Mouse (Mus musculus): Measurements from ENCODE around the gene Caskin2.

Gene Caskin2

DNA sequence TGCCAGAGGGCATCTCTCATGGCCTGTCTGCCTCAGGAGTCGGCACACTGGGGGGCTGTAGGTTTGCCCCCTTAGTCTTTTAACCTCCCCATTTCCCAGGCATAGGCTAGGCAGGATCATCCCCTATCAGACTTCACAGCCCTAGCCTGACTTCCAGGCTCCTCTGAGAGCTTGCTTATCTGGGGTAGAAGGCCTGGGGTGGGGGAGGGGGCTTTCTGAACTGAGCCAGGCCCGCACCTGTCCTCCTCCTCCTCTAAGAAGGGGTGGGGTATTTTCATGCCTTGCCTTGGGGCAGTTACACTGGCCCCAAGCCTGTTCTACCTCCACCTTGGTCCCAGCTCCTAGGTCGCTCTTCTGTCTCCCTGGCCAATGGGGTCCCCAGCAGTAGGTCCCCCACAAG is 18.1 kb upstream of the Caskin2 start:
- ATAC-seq (ENCODE audit: low TSS enrichment): no peak

DNA sequence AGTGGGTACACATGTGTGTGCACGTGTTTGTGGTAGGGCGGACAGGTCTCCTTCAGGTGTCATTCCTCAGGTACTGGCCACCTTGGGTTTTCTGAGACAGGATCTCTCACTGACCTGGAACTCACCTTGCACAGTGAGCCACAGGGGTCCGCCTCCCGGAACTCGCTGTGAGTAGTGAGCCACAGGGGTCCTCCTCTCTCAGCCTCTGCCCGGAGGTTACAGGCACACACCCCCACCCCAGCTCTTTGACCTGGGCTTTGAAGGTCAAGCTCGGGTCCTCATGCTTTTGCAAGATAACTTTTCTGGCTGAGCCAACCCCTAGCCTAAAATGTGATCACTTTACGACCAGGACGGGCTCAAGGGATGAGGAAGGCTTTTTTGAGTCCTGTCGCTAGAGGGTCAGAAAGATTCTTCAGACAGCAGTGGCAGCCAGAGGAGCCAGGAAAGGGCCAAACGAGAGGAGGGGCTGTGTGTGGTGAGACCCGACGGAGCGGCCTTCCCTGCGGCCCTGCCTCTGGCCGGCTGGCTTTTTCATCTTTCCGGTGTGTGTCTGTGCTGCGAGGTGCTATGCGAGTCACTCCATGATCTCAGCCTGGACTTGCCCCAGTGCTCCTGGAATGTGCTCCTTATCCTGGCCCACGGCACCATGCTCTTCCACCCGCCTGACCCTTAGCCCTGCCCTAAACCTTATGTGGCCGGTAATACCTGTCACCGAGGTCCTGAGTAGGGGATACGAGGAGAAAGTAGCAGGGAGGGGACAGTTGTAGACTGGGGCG is 17.3 kb upstream of the Caskin2 start:
- no peak for ATAC-seq (ENCODE audit: low TSS enrichment)

DNA sequence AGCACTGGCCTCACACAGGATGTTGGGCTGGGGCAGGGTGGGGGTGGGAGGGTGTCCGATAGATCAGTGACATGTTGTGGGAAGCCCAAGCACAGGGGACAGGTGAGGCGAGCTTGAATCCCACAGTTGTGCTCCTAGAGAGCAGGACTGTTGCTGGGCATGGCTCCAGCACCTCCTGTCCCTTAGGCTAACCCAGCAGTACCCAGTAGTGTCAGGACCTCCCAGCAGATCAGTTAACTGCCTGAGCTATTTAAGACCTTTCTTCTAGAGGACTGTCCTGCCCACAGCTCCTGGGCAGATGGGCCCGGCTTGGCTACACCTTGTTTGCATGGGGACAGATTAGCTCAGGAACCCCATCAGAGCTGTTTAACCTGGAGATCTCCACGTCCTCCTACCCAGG is 15.6 kb upstream of the Caskin2 start:
- no peak for ATAC-seq (ENCODE audit: low TSS enrichment)

DNA sequence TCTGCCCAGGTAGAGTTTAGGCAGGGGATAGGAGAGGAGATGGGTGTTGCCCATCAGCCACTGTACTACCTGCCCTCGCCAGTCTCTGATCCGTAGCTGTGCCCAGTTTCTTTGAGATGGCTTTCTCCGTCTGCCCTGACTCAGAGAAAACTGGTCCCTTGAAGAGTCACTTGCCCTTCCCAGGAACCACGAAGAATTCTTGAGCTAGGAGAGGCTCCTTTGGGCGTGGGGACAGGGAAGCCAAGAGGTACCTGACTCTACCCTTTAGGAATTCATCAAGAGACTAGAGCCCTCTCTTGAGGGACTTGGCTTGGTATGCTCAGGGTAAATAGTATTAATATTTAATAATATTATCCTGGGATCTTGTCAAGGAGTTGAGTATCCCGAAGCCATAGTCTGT is 14.2 kb upstream of the Caskin2 start:
- no peak for ATAC-seq (ENCODE audit: low TSS enrichment)

DNA sequence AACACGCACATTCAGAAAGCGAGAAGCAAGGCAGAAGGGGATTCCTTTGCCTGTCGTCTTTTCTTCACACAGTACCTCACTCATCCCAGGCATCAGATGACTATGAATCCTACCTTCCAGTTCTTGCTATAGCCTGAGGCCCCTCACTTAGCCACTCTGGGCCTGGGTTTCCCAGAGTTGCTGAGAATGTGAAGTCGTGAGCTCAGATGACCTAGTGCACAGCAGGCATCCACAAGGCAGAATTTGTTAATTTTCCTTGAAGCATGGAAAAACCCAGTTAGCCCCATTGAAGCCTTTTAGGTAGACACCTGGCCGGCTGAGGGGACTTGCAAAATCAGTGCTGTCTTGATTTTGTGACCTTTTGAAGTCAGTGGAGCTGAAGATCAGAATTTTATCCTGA is 13.0 kb upstream of the Caskin2 start:
- no peak for ATAC-seq (ENCODE audit: low TSS enrichment)

DNA sequence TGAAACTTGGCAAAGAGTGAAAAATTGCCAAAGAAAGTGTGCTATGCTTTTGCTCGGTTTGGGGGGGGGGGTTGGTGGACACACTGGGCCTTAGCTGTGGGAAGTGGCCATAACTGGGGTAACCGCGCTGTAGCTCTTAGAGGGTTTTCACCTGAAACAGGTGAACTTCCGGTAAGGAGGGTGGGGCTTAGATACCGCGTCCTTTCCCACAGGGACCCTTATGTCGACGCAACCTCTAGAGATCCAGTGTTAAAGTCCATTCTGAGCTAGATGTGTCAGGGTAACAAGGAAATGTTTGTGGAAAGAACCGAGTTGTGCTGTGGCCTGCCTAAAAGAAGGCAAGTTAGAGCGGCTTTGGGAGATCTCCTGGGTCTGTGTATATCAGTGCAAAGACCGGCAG is 11.4 kb upstream of the Caskin2 start:
- ATAC-seq (ENCODE audit: low TSS enrichment): no peak

DNA sequence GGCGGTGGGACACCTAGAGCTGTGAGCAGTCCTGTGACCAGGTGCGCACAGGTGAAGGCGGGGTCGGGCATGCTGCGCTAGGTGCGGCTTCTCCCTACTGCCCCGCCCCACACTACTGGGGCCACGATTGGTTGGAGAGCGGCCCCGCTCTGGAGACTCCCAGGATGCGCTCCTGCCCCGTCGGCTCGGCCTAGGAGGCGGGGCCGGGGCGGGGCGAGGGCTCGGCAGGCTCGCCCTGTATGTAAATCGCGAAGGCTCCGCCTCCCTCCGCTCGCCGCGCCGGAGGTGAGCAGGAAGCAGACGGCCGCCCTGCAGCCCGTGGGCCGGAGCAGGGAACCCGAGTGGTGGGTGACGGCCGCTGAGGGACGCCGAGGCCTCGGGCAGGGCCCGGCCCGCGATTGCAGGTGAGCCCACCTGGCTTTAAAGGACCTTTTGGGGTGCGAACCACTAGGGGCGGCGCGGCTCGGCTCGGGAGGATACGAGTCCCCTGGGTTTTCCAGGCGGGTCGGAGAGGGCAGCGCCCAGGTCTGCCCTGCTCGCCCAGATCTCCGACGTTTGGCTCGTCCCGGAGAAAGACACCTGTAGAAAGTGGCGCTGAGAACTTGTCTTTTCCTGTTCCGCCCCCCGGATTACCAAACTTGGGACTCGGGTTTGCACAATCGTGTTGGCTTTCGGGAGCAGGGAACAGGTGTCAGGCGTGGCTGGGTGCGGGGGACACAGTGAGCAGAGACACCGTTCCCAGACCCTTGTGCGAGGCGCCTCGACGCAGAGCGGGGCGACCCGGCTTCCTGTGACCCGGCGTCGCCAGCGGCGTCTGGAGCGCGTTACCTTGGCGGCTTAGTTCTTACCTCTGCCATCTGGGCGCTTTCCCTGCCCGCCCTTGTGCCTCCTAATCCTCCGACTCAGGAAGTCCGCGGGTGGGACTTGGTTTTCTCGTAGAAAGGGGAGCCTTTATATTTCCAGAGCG is 10.6 kb upstream of the Caskin2 start, which contains the start of gene Llgl2:
Gene Llgl2, plus strand, starts transcription at position 276 of the 967 bp plus-strand sequence.
- peak; percentile 92 for ATAC-seq (ENCODE audit: low TSS enrichment)

DNA sequence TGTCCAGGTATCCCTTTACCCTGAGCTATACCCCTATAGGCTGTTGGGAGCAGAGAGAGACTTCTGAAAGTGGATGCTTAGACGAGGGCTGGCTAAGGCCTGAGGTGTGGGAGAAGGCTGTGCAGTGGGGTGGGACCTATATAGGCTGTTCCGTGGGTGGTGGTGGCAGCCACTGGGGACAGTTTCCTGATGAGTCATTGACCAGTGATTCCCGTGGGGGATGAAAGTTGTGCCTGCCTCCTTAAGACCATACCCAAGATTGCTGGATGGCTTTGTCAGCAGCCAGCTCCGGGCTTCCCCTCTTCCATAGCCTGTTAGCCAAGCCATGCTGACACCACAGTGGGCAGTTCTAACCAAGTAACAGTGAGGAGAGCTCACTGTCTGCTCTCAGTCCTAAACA is 7.6 kb upstream of the Caskin2 start:
- ATAC-seq (ENCODE audit: low TSS enrichment): peak; percentile 44; the same call in 1 of the 2 replicates

DNA sequence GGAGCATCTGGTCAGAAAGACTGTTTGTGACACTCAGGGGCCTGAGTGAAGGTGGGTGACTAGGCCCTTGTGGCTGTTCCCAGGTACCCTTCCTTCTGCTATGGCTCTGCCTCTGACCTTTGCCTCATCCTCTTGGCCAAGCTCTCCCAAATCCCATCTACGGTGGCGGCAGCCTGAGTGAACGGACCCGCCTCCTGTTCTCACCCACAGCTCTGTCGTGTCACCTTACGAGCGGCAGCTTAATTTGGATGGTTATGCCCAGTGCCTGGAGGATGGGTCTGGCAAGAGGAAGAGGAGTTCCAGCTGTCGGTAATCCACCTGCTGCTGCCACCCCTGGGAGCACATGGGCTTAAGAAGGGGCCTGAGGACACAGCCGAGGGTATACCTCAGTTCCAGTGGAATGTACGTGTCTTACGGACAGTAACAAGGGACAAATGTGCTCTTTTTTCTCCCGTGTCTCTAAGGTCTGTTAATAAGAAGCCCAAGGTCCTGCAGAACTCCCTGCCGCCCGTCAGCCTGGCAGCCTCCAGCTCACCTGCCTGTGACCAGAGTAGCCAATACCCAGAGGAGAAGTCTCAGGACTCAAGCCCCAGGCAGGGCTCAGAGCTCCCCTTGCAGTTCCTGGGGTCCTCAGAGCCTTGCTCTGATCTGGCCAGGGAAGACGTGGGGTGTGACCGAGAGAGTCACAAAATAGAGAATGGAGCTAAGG is 6.6 kb upstream of the Caskin2 start:
- ATAC-seq (ENCODE audit: low TSS enrichment): no peak

DNA sequence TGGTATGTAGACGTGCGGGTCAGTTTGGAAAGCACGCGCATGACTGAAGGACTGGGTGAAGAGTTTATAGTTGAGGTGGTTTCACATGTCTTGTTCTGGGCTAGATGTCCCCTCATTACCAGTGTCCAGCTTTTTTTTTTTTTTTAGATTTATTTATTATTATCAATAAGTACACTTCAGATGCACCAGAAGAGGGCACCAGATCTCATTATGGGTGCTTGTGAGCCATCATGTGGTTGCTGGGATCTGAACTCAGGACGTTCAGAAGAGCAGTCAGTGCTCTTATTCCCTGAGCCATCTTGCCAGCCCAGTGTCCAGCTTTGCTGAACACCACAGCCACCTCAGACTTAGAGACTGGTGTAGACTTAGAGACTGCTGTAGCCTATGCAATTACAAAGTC is 3.9 kb upstream of the Caskin2 start:
- ATAC-seq (ENCODE audit: low TSS enrichment): no peak

DNA sequence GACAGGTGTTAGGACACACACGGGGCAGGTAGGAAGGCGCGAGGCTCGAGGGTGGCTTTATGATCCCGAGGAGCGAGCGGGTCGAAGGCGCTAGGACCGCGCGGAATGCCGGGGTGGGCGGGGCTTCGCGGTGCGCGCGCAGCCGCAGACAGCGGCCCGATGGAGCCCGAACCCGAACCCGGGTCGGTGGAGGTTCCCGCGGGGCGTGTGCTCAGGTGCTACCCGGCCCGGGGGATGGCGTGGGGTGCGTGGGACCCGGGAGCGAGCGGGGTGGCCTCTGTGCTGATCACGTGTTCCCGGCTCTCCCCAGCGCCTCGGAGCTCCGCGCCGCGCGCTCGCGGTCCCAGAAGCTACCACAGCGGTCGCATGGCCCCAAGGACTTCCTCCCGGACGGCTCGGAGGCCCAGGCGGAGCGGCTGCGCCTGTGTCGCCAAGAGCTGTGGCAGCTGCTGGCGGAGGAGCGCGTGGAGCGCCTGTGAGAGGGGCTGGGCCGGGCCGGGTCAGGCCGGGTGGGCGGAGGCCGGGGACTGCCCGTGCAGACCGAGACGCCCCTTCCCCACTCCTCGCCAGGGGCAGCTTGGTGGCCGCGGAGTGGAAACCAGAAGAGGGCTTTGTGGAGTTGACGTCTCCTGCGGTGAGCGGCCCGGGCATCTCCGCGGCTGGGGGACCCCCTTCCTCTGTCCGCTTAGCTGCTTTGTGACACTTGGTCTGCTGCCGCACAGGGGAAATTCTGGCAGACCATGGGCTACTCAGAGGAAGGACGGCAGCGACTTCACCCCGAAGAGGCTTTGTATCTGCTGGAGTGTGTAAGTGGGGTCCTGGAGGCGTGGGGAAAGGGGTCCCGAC is 1.4 kb upstream of the Caskin2 start, which contains the start of gene Tsen54:
Gene Tsen54, plus strand, starts transcription at position 120 of the 846 bp plus-strand sequence.
- peak; percentile 53 for ATAC-seq (ENCODE audit: low TSS enrichment)

DNA sequence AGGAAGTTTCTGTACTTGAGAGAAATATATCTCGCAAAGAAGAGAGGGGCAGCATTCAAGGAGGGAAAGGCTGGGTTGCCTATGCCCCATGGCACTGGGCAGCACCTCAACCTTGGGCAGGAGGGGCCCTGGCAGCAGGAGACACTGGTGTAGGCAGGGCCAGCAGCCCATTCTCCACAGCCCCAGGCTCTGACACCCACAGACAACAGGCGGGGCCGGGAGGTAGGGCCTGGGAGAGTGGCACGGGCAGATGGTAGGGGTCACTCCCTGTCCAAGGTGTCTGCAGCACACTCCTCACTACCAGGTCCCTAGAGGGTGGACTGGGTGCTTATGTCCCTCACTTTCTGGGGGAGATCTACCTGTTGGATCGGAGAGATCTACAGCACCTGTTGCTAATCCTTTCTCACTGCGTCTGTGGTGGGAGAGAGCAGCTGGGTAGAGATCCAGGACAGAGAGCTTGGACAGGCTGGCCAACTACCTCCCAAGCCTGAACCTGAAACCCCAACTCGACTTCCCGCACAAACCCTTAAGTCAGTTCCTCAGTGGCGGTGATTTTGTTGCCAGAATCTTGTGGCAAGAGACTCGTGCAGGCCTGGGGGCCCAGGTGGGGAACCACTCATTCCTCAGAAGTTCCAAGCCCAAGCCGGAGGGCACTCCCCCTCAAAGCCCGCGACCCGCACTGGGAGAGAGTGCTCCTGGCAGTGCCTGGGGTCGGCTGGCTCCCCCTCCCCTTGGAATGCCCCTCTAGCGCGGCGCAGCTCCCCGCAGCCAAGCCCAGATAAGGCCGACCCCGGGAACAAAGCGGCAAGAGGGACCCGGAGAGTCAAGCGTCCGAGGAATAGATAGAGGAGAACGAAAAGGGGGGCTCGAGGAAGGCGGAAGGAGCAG is 662 bp downstream of the Caskin2 start:
- ATAC-seq (ENCODE audit: low TSS enrichment): no peak

DNA sequence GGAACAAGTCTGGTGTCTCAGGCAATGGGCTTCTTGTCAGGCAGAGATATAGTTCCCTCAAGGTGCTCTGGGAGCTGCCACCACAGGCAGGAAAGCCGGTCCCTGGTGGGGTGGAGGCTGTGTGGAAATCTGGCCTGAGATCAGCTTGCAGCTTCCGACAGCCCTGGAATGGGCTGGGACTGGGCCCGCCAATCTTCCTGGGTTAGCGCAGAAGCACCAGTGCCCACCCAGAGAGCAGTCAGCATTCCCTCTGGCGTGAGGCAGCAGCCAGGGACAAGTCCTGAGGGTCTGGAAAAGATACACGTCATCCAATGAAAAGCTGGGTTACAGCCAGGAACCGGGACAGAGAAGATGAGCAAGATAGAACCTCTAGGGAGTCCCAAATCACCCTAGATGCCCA is 1.3 kb downstream of the Caskin2 start:
- ATAC-seq (ENCODE audit: low TSS enrichment): no peak

DNA sequence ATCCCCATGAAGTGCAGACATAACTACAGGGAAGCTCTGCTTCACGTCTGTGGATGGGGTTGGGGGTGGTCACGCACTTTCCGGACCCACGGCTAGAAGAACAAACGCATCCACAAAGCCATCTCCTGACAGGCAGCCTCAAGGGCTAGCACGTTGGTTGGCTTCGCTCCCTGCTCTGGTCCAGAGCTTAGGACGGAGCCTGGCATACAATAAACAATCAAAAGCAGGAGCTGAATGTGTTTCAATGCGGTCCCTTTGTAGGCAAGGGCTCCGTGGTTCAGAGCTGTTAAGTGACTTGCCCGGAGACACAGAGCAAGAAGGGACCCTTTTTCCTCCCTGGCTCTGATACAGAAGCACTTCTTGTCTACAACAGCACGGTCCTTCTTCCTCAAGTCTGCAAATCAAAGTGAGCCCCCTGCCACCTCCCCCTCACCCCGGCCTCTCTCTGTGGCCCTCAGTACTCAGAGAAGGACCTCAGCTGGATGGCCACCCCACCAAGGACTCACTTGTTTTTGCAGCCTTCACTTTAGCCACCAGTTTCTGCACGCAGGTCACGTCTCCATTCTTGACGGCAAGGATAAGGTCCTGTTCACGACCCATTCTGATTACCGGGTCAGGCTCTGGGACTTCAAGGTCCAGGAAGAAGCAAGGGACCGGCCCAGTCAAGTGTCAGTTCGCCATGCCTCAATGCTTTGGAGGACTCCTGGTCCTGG is 1.9 kb downstream of the Caskin2 start:
- no peak for ATAC-seq (ENCODE audit: low TSS enrichment)

DNA sequence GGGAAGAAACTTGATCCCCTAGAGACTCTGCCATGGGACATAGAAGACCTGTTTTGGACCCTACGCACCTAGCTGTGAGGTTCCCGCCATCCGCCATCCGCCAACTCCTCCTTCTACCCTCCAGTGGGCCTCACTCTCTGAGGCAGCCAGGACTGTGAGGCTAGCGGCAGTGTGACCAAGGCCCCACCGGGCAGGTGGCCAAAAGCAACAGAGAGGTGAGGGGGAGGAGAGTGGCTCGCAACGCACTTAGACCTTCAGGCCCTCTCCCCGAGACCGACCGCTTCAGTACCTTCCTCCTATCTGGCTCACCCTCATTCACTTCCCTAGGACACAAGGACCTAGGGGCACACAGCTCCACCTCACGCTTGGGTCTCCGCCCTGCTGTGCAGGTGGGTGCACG is 3.1 kb downstream of the Caskin2 start:
- no peak for ATAC-seq (ENCODE audit: low TSS enrichment)

DNA sequence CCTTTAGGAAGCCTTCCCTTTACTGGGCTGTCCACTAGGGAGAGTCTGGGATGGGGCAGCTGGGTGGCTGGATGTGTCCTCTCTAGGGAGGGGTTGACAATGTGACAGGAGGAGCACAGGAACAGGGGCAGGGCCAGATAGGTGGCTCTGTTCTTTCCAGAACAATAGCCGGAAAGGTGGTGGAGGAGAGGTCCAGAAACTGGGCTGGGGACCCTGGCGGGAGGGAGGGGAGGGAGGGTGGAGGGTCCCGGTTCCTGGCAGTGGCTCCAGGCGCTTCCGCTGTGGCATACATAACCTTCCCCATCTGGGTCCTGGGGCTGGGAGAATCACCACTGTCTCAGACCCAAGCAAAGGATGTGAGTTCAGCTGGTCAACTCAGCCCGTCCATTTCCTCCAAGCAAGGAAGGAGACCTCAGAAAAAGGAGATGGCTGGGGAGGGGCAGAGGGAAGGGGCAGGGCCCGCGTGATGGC is 4.1 kb downstream of the Caskin2 start:
- ATAC-seq (ENCODE audit: low TSS enrichment): no peak

DNA sequence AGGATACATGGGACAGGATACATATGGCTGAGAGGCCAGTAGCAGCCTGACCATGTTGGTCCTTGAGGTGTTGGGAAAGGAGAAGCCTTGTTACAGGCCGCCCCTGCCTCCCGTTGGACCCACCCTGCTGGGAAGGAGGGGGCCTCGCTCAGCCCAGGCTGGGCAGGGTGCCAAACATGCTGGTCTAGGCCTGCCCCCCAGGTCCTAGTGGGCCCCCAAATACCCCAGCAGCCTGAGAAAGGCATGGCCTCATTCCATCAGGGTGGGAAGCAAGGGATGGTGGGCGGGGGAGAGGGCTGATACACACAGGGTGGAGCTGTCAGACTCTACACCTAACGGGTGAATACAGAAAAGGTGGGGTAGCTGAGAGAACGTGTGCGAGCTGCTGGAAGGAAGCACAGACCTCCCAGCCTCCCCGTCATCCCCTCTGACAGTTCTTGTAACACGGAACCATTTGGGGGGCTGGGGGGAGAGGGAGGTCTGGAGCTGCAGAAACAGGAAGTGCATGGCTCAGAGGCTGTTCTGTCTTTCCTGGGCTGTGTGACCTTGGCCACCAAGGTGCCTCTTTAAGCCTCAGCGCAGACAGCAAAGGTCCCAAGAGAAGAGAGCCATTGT is 4.6 kb downstream of the Caskin2 start:
- no peak for ATAC-seq (ENCODE audit: low TSS enrichment)

DNA sequence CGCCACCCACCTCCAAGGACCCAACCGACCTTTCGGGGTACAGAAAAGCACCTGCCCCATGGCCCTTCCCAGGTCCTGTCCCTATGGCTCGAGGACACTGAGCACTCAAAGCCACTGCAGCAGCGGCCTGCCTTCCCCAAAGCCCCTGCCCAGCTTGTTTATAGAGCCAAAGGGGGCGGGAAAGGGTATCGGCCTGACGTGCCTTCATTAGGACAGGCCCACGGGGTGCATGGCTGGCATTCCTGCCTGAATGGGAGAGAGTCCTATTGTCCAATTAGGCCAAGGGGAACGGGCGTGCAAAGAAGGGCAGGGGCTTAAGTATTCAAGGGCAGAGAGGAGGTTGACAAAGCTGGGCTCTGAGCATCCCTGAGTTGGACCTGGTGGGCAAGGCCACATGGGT is 5.5 kb downstream of the Caskin2 start:
- ATAC-seq (ENCODE audit: low TSS enrichment): no peak

DNA sequence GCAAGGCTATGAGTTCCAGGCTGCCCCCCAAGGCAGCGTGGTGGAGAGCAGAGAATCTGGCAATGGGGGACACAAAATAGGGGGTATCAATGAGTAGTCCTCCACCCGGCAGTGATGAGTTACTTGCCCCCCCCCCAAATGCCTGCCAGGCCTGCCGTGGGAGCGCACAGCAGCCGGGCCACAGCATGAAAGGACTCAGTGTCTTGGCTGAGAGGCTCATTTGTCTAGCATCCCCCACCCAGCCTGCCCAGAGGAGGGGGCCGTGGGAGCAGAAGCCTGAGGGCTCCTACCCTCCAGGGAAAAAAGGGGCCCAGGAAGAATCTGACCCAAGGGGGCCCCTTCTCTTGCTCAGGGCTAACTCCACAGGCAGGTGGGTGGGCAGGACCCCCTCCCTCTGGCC is 6.1 kb downstream of the Caskin2 start:
- ATAC-seq (ENCODE audit: low TSS enrichment): no peak

Data from frontal cortex, adult (tissue).